Mouse (Mus musculus) CH12.LX (cell line): Measurements from ENCODE around the gene Sertad4. TPM values are rescaled to one million over a fixed set of nuclear protein-coding genes. Genes with fewer than 3 reads are reported as not detected.

Experiments
- DNase-seq: peaks from one replicate; pipeline ENCODE4 v3.0.0-alpha.2; 2013; ENCODE audit errors: extremely low read depth
- H3K27ac ChIP-seq: 2 replicates; pipeline ENCODE4 v1.5.1; 2012; ENCODE audit warnings: low read depth, mild to moderate bottlenecking, control low read depth, moderate library complexity; ENCODE audit not compliant: insufficient read depth
- H3K27me3 ChIP-seq: replicated peaks from 2 replicates; pipeline ENCODE3; 2012; ENCODE audit warnings: inconsistent platforms
- H3K36me3 ChIP-seq, 2 experiments: replicated peaks in 1 of 2; 2 replicates each; pipeline versions ENCODE3 to v1.6.1; 2012; ENCODE audit warnings: inconsistent platforms in 1 of 2, low read length in 1 of 2, mild to moderate bottlenecking in 1 of 2, mixed read lengths in 1 of 2, moderate library complexity in 1 of 2; ENCODE audit not compliant: control insufficient read depth in 1 of 2, insufficient read depth in 1 of 2
- H3K4me1 ChIP-seq, 2 experiments: 2 replicates each; pipeline ENCODE4 v1.6.1; 2012; ENCODE audit warnings: inconsistent platforms in 1 of 2, moderate library complexity in 1 of 2; ENCODE audit not compliant: insufficient read depth in 2 of 2, control insufficient read depth in 1 of 2
- H3K4me2 ChIP-seq: 2 replicates; pipeline ENCODE4 v1.6.1; 2012; ENCODE audit warnings: low read depth, mild to moderate bottlenecking, control low read depth; ENCODE audit not compliant: poor library complexity, insufficient read depth, severe bottlenecking
- H3K4me3 ChIP-seq, 3 experiments: fragments of 150-350 bp in 1 of 3; sonication (generic) in 1 of 3; replicated peaks in 1 of 3; 2 replicates each; pipeline versions ENCODE3 to v1.5.1; 2011 to 2012; ENCODE audit warnings: low read depth in 2 of 3, low read length in 2 of 3, mild to moderate bottlenecking in 2 of 3, moderate library complexity in 2 of 3, control low read depth in 1 of 3, improper control_type of control experiment in 1 of 3, inconsistent platforms in 1 of 3, mixed read lengths in 1 of 3; ENCODE audit not compliant: poor library complexity in 1 of 3
- H3K79me2 ChIP-seq: replicated peaks from 2 replicates; pipeline ENCODE4 v1.6.1; 2012; ENCODE audit warnings: mild to moderate bottlenecking, moderate library complexity; ENCODE audit not compliant: control insufficient read depth, poor library complexity, insufficient read depth, severe bottlenecking; ENCODE audit errors: extremely low read depth
- H3K9ac ChIP-seq: 2 replicates; pipeline ENCODE4 v1.6.1; 2012; ENCODE audit warnings: low read depth, mild to moderate bottlenecking, control low read depth, moderate library complexity; ENCODE audit not compliant: insufficient read depth
- H3K9me3 ChIP-seq: replicated peaks from 2 replicates; pipeline ENCODE3; 2012; ENCODE audit warnings: low read length, inconsistent platforms, mixed read lengths
- CHD1 ChIP-seq: IDR thresholded peaks from 2 replicates; pipeline ENCODE4 v1.6.1; 2012; ENCODE audit warnings: low read depth, low read length, improper control_type of control experiment, inconsistent platforms
- CHD2 ChIP-seq: IDR thresholded peaks from 2 replicates; pipeline ENCODE4 v1.6.1; 2011; ENCODE audit warnings: low read length, improper control_type of control experiment
- E2F4 ChIP-seq: IDR thresholded peaks from 2 replicates; pipeline ENCODE4 v1.6.1; 2011; ENCODE audit warnings: low read depth, low read length, improper control_type of control experiment; ENCODE audit not compliant: insufficient replicate concordance
- ELF1 ChIP-seq: IDR thresholded peaks from 2 replicates; pipeline ENCODE4 v1.6.1; 2014; ENCODE audit warnings: low read depth, mild to moderate bottlenecking, inconsistent platforms, low read length, improper control_type of control experiment
- EP300 ChIP-seq: IDR thresholded peaks from 2 replicates; pipeline ENCODE4 v1.6.1; 2011; ENCODE audit warnings: low read length, improper control_type of control experiment
- GABPA ChIP-seq: IDR thresholded peaks from 2 replicates; pipeline ENCODE4 v1.6.1; 2012; ENCODE audit warnings: low read depth, low read length, improper control_type of control experiment, inconsistent platforms; ENCODE audit not compliant: insufficient replicate concordance
- HCFC1 ChIP-seq: IDR thresholded peaks from 2 replicates; pipeline ENCODE4 v1.6.1; 2012; ENCODE audit warnings: low read depth, mild to moderate bottlenecking, inconsistent platforms, low read length, improper control_type of control experiment
- IRF4 ChIP-seq: IDR thresholded peaks from 2 replicates; pipeline ENCODE4 v1.6.1; 2014; ENCODE audit warnings: low read depth, mild to moderate bottlenecking, inconsistent platforms, low read length, improper control_type of control experiment
- JUN ChIP-seq: IDR thresholded peaks from 2 replicates; pipeline ENCODE4 v1.6.1; 2011; ENCODE audit warnings: low read depth, mild to moderate bottlenecking, low read length, improper control_type of control experiment, moderate library complexity; ENCODE audit not compliant: insufficient read depth
- MAZ ChIP-seq: IDR thresholded peaks from 2 replicates; pipeline ENCODE4 v1.6.1; 2012; ENCODE audit warnings: low read depth, mild to moderate bottlenecking, inconsistent platforms, low read length, improper control_type of control experiment, moderate library complexity
- MXI1 ChIP-seq: IDR thresholded peaks from 2 replicates; pipeline ENCODE4 v1.6.1; 2011; ENCODE audit warnings: mild to moderate bottlenecking, low read depth, low read length, improper control_type of control experiment
- NELFE ChIP-seq: IDR thresholded peaks from 2 replicates; pipeline ENCODE4 v1.6.1; 2011; ENCODE audit warnings: low read depth, low read length, improper control_type of control experiment
- PAX5 ChIP-seq: IDR thresholded peaks from 2 replicates; pipeline ENCODE4 v1.6.1; 2012; ENCODE audit warnings: low read length, inconsistent platforms, mixed read lengths
- POLR2A ChIP-seq: IDR thresholded peaks from 2 replicates; pipeline ENCODE4 v1.6.1; 2011; ENCODE audit warnings: low read depth, mild to moderate bottlenecking, improper control_type of control experiment, low read length
- RAD21 ChIP-seq: IDR thresholded peaks from 2 replicates; pipeline ENCODE4 v1.6.1; 2011; ENCODE audit warnings: low read depth, mild to moderate bottlenecking, low read length, improper control_type of control experiment, moderate library complexity
- RCOR1 ChIP-seq: conservative IDR thresholded peaks from 2 replicates; pipeline ENCODE4 v1.6.1; 2012; ENCODE audit warnings: low read depth, mild to moderate bottlenecking, inconsistent platforms, low read length, improper control_type of control experiment
- SIN3A ChIP-seq: IDR thresholded peaks from 2 replicates; pipeline ENCODE4 v1.6.1; 2012; ENCODE audit warnings: low read length, improper control_type of control experiment, inconsistent platforms
- SMC3 ChIP-seq: IDR thresholded peaks from 2 replicates; pipeline ENCODE4 v1.6.1; 2011; ENCODE audit warnings: low read depth, low read length, improper control_type of control experiment
- TCF12 ChIP-seq: IDR thresholded peaks from 2 replicates; pipeline ENCODE4 v1.6.1; 2014; ENCODE audit warnings: low read depth, mild to moderate bottlenecking, inconsistent platforms, low read length, improper control_type of control experiment
- UBTF ChIP-seq: IDR thresholded peaks from 2 replicates; pipeline ENCODE4 v1.6.1; 2012; ENCODE audit warnings: low read depth, mild to moderate bottlenecking, inconsistent platforms, low read length, improper control_type of control experiment, moderate library complexity
- USF1 ChIP-seq: IDR thresholded peaks from 2 replicates; pipeline ENCODE4 v1.6.1; 2014; ENCODE audit warnings: low read depth, mild to moderate bottlenecking, inconsistent platforms, low read length, improper control_type of control experiment
- ZC3H11A ChIP-seq: IDR thresholded peaks from 2 replicates; pipeline ENCODE4 v1.6.1; 2012; ENCODE audit warnings: low read depth, mild to moderate bottlenecking, inconsistent platforms, low read length, improper control_type of control experiment
- dilution Hi-C: fragments of 300-500 bp; cut with MboI; formaldehyde crosslinking; loops from 2 replicates; pipeline ENCODE4 v1.14.3; 2020; ENCODE audit warnings: low sequenced_read_pairs; ENCODE audit not compliant: extremely low pct_unique_long_range_greater_than_20kb, extremely low pct_ligation_motif_present
- in situ Hi-C: fragments of 300-500 bp; cut with MboI; formaldehyde crosslinking; loops from 3 replicates; pipeline ENCODE4 v1.14.3; 2019; ENCODE audit warnings: low sequenced_read_pairs, low pct_ligation_motif_present, low pct_unique_long_range_greater_than_20kb, mixed read lengths
- polyA plus RNA-seq: library from polyadenylated mRNA; unstranded; fragments of >175 nt; gene quantifications from 2 replicates; pipeline ENCODE4 v1.2.1, GENCODE M21; 2012; ENCODE audit warnings: low read depth; ENCODE audit not compliant: insufficient read length
- total RNA-seq, 2 experiments: library from RNA; depleted of rRNA; stranded (reverse); fragments of 300-350 nt in 1 of 2; fragments of >200 nt in 1 of 2; gene quantifications; 2 replicates each; pipeline ENCODE4 v1.2.3; 2012 to 2014

Gene Sertad4
- total and polyA plus RNA-seq, 3 experiments, result 0.74 TPM; not detected in 2

- Histone ChIP-seq H3K4me1 (no peaks in the 10 kb centered on the region), H3K9ac (no peak overlapping the region), H3K27me3 (no peaks in the 10 kb centered on the region), H3K79me2 (no peaks in the 10 kb centered on the region), H3K36me3 (no peaks in the 10 kb centered on the region), H3K9me3 (no peaks in the 10 kb centered on the region), H3K4me2 (no peak overlapping the region), H3K4me3 (no peak overlapping the region), H3K27ac (no peak overlapping the region)
- in situ Hi-C loops, result no loop called here
- DNase-seq, result no peak
- dilution Hi-C loops, result no loop called here
- TF ChIP-seq NELFE (no peak), ELF1 (no peak), POLR2A (no peak), ZC3H11A (no peak), GABPA (no peak), USF1 (no peak), IRF4 (no peak), SIN3A (no peak), UBTF (no peak), E2F4 (no peak), TCF12 (no peak), CHD2 (no peak), JUN (no peak)
- TF ChIP-seq, all 38 proteins: peak for 0
Observed at GRCm38 (mm10) chr1:192806168-192807157, 49.1 kb downstream of the Sertad4 start.

GRCm38 (mm10) chr1:192800338-192800737 is 55.2 kb downstream of the Sertad4 start:
- Histone ChIP-seq H3K79me2 (no peaks in the 10 kb centered on the region), H3K9me3 (peaks cover 2% of the 10 kb centered on the region), H3K27ac (no peak overlapping the region), H3K36me3 (no peaks in the 10 kb centered on the region), H3K9ac (no peak overlapping the region), H3K4me3 (no peak overlapping the region), H3K27me3 (no peaks in the 10 kb centered on the region), H3K4me2 (no peak overlapping the region), H3K4me1 (0 out of 4 replicates have a peak, but pooled peaks cover 0 to 5% of the 10 kb centered on the region in 2 experiments)
- dilution Hi-C loops (no loop called here), in situ Hi-C loops (no loop called here)
- TF ChIP-seq EP300 (no peak), RCOR1 (no peak), JUN (no peak), HCFC1 (no peak), MXI1 (no peak), RAD21 (no peak), MAZ (no peak), USF1 (no peak), SIN3A (no peak), SMC3 (no peak), PAX5 (no peak), CHD1 (no peak)
- DNase-seq, result no peak
